Mouse (Mus musculus): ENCODE data around the gene Arhgef40. TPM values are rescaled to one million over a fixed set of nuclear protein-coding genes. Genes with fewer than 3 reads are reported as not detected.
A peak's percentile ranks its signal among the peaks of the same experiment; 100 is the strongest.

Arhgef40 gene
- total RNA-seq, 4 experiments from 2014 or later: 28.0 to 39.5 (median 32.9) TPM

- no peak for DNase-seq (ENCODE audit: low spot score in 2 of 2)
Measured at GRCm38 (mm10) chr14:51997483-51997882, 13.0 kb downstream of the Arhgef40 start.

- DNase-seq (ENCODE audit: low spot score in 2 of 2): peak in 1 of 2 experiments; percentile 93
Measured at GRCm38 (mm10) chr14:52003981-52004495, 19.5 kb downstream of the Arhgef40 start.

- DNase-seq (ENCODE audit: low spot score in 2 of 2): no peak
Measured at GRCm38 (mm10) chr14:52005141-52005540, 20.6 kb downstream of the Arhgef40 start.

- DNase-seq (ENCODE audit: low spot score in 2 of 2): no peak
Measured at GRCm38 (mm10) chr14:52005616-52006015, 21.1 kb downstream of the Arhgef40 start.

GRCm38 (mm10) chr14:52006241-52006640, 21.7 kb downstream of the Arhgef40 start:
- DNase-seq (ENCODE audit: low spot score in 2 of 2): no peak

GRCm38 (mm10) chr14:52006771-52007170, 22.3 kb downstream of the Arhgef40 start:
- DNase-seq (ENCODE audit: low spot score in 2 of 2): no peak

GRCm38 (mm10) chr14:52008321-52009203, 24.0 kb downstream of the Arhgef40 start:
- peak; percentile 82 to 83 for DNase-seq (ENCODE audit: low spot score in 2 of 2)

GRCm38 (mm10) chr14:52009361-52009760, 24.8 kb downstream of the Arhgef40 start:
- no peak for DNase-seq (ENCODE audit: low spot score in 2 of 2)

- no peak for DNase-seq (ENCODE audit: low spot score in 2 of 2)
Measured at GRCm38 (mm10) chr14:52009841-52010240, 25.3 kb downstream of the Arhgef40 start.

GRCm38 (mm10) chr14:52010446-52011111, 26.1 kb downstream of the Arhgef40 start:
- no peak for DNase-seq (ENCODE audit: low spot score in 2 of 2)

GRCm38 (mm10) chr14:52011683-52012082, 27.2 kb downstream of the Arhgef40 start:
- no peak for DNase-seq (ENCODE audit: low spot score in 2 of 2)

GRCm38 (mm10) chr14:52012085-52012484, 27.6 kb downstream of the Arhgef40 start:
- DNase-seq (ENCODE audit: low spot score in 2 of 2): peak in 1 of 2 experiments; percentile 65

- DNase-seq (ENCODE audit: low spot score in 2 of 2): no peak
Measured at GRCm38 (mm10) chr14:52012553-52012952, 28.0 kb downstream of the Arhgef40 start.

GRCm38 (mm10) chr14:52013021-52013610, 28.6 kb downstream of the Arhgef40 start:
- DNase-seq (ENCODE audit: low spot score in 2 of 2): no peak

GRCm38 (mm10) chr14:52013771-52014219, 29.3 kb downstream of the Arhgef40 start:
- DNase-seq (ENCODE audit: low spot score in 2 of 2): no peak

GRCm38 (mm10) chr14:52014271-52014760, 29.8 kb downstream of the Arhgef40 start:
- no peak for DNase-seq (ENCODE audit: low spot score in 2 of 2)

GRCm38 (mm10) chr14:52014761-52015311, 30.3 kb downstream of the Arhgef40 start:
- DNase-seq (ENCODE audit: low spot score in 2 of 2): no peak

- DNase-seq (ENCODE audit: low spot score in 2 of 2): no peak
Measured at GRCm38 (mm10) chr14:52015445-52016100, 31.1 kb downstream of the Arhgef40 start, which contains the start of gene Tmem253. Gene Tmem253 (plus strand): TSS chr14:52015658.

GRCm38 (mm10) chr14:52016625-52017405, 32.3 kb downstream of the Arhgef40 start:
- DNase-seq (ENCODE audit: low spot score in 2 of 2): no peak

GRCm38 (mm10) chr14:52017662-52018061, 33.1 kb downstream of the Arhgef40 start:
- no peak for DNase-seq (ENCODE audit: low spot score in 2 of 2)
